Mouse (Mus musculus): Measurements from ENCODE around the gene Tmem165.

Tmem165 gene

GRCm38 (mm10) chr5:76245419-76245818 is 61.7 kb downstream of the Tmem165 start:
- DNase-seq (ENCODE audit: low read depth), result no peak

DNA sequence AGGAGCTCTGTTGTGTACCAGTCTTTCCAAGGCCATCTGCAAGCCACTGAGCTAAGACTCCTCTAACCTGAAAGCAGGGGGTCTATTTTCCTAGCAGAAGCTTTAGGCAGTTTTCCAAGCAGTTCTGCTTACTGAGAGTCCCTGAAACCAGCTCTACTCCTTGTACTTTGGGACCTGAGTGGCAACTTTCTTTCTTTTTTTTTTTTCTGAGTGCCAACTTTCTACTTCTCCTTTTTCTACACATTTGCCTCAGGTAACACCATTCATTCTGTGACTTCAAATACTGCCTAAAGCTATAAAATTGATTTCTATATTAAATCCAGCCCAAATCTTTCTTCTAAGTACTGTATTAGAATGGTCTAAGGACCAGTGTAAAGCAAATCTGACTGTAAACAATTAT is 62.9 kb downstream of the Tmem165 start:
- DNase-seq (ENCODE audit: low read depth), result no peak

- peak; percentile 4 for DNase-seq (ENCODE audit: low read depth)
Observed at GRCm38 (mm10) chr5:76250948-76251347, 67.3 kb downstream of the Tmem165 start.
